Mouse (Mus musculus): ENCODE results near the gene Ppwd1. TPM values are rescaled to one million over a fixed set of nuclear protein-coding genes. Genes with fewer than 3 reads are reported as not detected.
"Not testable (repeated sequence)": the region's sequence is repeated elsewhere in the genome, so short reads cannot be mapped to it uniquely, and the experiment has no call there.

Gene Ppwd1
- 18.4 and 18.8 TPM in 2 replicates for polyA plus RNA-seq (2016; fragmentation: Nextera tagmentation; extraction: Ambion mirVana)

DNA sequence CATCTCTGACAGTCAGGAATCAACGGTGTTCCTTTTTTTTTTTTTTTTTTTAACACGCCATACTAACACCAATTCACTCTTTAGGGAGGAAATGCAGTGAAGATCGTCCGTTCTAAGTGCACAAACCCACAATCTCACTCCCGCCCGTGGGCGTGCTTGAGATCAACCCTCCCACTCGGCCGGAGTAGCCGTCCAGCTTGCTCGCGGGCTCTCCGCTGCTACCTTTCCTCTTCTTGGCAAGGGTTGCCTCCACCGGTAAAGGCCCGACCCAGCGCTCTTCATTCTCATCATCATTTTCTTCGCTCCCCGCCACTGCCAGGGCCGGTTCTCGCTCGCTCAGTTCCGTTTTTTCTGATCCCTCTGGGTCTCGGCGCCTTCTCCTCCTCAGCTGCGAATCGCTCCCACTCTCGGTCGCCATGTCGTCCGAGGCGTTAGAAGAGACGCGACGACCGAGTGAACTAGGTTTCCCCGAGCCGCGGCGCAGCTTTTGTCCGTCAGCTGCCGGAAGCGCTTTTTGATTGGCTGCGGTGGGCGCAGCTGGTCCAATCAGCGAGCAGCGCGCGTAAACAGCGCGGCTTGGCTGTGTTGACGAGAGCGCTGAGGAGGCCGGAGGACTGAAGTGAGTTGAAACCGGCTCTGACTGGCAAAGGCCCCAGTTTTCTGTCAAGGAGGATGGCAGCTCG lies at the start of gene Ppwd1, which contains the start of gene Cenpk:
Ppwd1 (minus strand) TSS at position 460 of the 683 bp plus-strand sequence.
Cenpk (plus strand) TSS at position 228 of the 683 bp plus-strand sequence.
- H3K27ac ChIP-seq: peak within 1 kb of the TSS; percentile 96
- ATAC-seq (ENCODE audit: insufficient number of reproducible peaks, insufficient read depth, low FRiP score, low TSS enrichment, low read depth): peak; percentile 98
- peaks cover 7% of the 10 kb centered on the region for H3K36me3 ChIP-seq
- H3K4me3 ChIP-seq (replicated peaks): peak within 1 kb of the TSS; percentile 75
- H3K4me2 ChIP-seq: peak within 1 kb of the TSS; percentile 71
- H3K4me1 ChIP-seq (replicated peaks): peaks cover 9% of the 10 kb centered on the region
- H3K9ac ChIP-seq (replicated peaks): peak within 1 kb of the TSS; percentile 83
- under 1% methylated on average over 55 of the region's 55 CpGs for WGBS
- no peaks in the 10 kb centered on the region for H3K27me3 ChIP-seq
- H3K9me3 ChIP-seq: no peaks in the 10 kb centered on the region

GRCm38 (mm10) chr13:104258997-104259396 lies 30.4 kb upstream of the Ppwd1 start:
- H3K9me3 ChIP-seq: peaks cover 3% of the 10 kb centered on the region; the same call in 1 of the 2 replicates
- H3K4me1 ChIP-seq (replicated peaks): no peaks in the 10 kb centered on the region
- H3K27me3 ChIP-seq: no peaks in the 10 kb centered on the region
- H3K36me3 ChIP-seq: no peaks in the 10 kb centered on the region
- H3K27ac ChIP-seq: no peak overlapping the region
- no peak for ATAC-seq (ENCODE audit: insufficient number of reproducible peaks, insufficient read depth, low FRiP score, low TSS enrichment, low read depth)
- H3K4me3 ChIP-seq (replicated peaks): no peak overlapping the region
- H3K4me2 ChIP-seq: no peak overlapping the region
- H3K9ac ChIP-seq (replicated peaks): no peak overlapping the region
- 94% methylated on average over 3 of the region's 3 CpGs for WGBS

DNA sequence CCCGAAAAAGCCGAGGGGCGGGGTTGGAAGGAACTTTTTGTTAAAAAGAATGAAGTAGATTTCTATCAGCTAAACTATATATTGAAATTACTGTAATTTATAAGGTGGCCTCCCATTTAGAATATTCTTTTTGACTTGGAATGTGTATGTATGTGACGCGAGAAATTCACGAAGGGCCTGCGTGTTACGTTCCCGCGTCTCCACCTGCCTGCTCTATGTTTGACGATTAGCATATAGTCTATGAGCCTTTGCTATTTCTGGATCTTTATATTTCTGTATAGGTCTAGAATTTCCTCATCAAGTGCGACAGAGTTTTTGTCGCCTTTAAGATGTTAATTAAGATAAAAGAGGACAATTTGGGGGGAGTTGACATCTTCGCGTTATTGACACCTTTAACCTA lies 538 bp upstream of the Ppwd1 start:
- Histone ChIP-seq H3K27me3 (no peaks in the 10 kb centered on the region), H3K4me3 (replicated peaks) (peak overlapping the region; percentile 75), H3K4me1 (replicated peaks) (peaks cover 9% of the 10 kb centered on the region), H3K27ac (peak overlapping the region; percentile 96), H3K9ac (replicated peaks) (peak overlapping the region; percentile 83), H3K4me2 (peak overlapping the region; percentile 71), H3K9me3 (no peaks in the 10 kb centered on the region), H3K36me3 (peaks cover 7% of the 10 kb centered on the region)
- 6% methylated on average over 15 of the region's 15 CpGs for WGBS
- peak; percentile 50; the same call in 1 of the 2 replicates for ATAC-seq (ENCODE audit: insufficient number of reproducible peaks, insufficient read depth, low FRiP score, low TSS enrichment, low read depth)

GRCm38 (mm10) chr13:104227478-104227877 lies 1.2 kb downstream of the Ppwd1 start:
- Histone ChIP-seq H3K9ac (replicated peaks) (peak overlapping the region; percentile 83), H3K27me3 (no peaks in the 10 kb centered on the region), H3K9me3 (no peaks in the 10 kb centered on the region), H3K4me3 (replicated peaks) (peak overlapping the region; percentile 75), H3K4me1 (replicated peaks) (peaks cover 9% of the 10 kb centered on the region), H3K27ac (no peak overlapping the region), H3K4me2 (peak overlapping the region; percentile 71), H3K36me3 (peaks cover 7% of the 10 kb centered on the region)
- ATAC-seq (ENCODE audit: insufficient number of reproducible peaks, insufficient read depth, low FRiP score, low TSS enrichment, low read depth): no peak
- 71% methylated on average over 3 of the region's 3 CpGs for WGBS

- ATAC-seq (ENCODE audit: insufficient number of reproducible peaks, insufficient read depth, low FRiP score, low TSS enrichment, low read depth): no peak
- Histone ChIP-seq H3K4me1 (replicated peaks) (no peaks in the 10 kb centered on the region), H3K27ac (no peak overlapping the region), H3K4me3 (replicated peaks) (no peak overlapping the region), H3K9me3 (no peaks in the 10 kb centered on the region), H3K27me3 (no peaks in the 10 kb centered on the region), H3K36me3 (peaks cover 48% of the 10 kb centered on the region), H3K9ac (replicated peaks) (no peak overlapping the region), H3K4me2 (no peak overlapping the region)
- 71% methylated on average over 1 of the region's 1 CpGs for WGBS
Measured at GRCm38 (mm10) chr13:104204313-104204712, 24.3 kb downstream of the Ppwd1 start.

- H3K4me3 ChIP-seq (replicated peaks); H3K27me3 ChIP-seq; H3K9me3 ChIP-seq; ATAC-seq (ENCODE audit: insufficient number of reproducible peaks, insufficient read depth, low FRiP score, low TSS enrichment, low read depth); H3K4me1 ChIP-seq (replicated peaks); H3K9ac ChIP-seq (replicated peaks); H3K4me2 ChIP-seq; H3K27ac ChIP-seq: not testable (repeated sequence)
- peaks cover 53% of the 10 kb centered on the region for H3K36me3 ChIP-seq
Measured at GRCm38 (mm10) chr13:104195891-104196290, 32.8 kb downstream of the Ppwd1 start.

GRCm38 (mm10) chr13:104187357-104187756 lies 41.3 kb downstream of the Ppwd1 start:
- no peak overlapping the region for H3K27ac ChIP-seq
- H3K27me3 ChIP-seq: no peaks in the 10 kb centered on the region
- no peaks in the 10 kb centered on the region for H3K4me1 ChIP-seq (replicated peaks)
- H3K36me3 ChIP-seq: peaks cover 59% of the 10 kb centered on the region
- no peak overlapping the region for H3K9ac ChIP-seq (replicated peaks)
- no peak overlapping the region for H3K4me2 ChIP-seq
- no peaks in the 10 kb centered on the region for H3K9me3 ChIP-seq
- 93% methylated on average over 4 of the region's 4 CpGs for WGBS
- no peak for ATAC-seq (ENCODE audit: insufficient number of reproducible peaks, insufficient read depth, low FRiP score, low TSS enrichment, low read depth)
- no peak overlapping the region for H3K4me3 ChIP-seq (replicated peaks)

DNA sequence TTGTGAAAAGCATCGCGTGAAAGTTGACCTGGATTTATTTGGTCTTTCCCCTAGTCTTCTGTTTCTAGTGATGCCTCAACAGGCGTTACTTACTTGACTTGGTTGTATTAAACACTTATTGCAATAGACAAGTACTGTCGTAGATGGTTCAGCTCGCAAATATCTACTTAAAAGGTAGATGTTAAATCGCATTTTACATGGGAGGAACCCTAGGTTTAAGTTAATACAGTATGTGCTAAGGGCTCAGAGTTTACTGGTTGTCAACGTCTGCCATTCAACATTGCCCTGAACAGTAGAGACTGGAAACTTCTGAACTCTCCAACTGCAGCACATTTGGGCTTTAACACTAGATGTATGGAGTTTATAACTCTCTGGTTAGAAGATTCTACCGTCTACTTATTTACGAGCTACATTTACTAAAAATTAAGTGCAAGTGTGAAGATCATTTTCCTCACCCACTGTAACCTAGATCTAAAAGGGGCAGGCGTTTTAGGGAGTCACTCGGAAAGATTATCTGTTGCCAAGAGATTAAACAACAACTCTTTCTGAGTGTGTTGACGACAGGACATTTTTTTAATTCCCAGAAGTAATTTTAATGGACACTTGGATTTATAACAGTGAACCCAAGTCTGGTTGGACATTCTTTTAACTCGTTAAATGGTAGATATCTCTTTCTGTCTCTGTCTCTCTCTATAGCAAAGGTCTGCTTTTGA lies 49.3 kb downstream of the Ppwd1 start:
- H3K36me3 ChIP-seq: peaks cover 30% of the 10 kb centered on the region
- no peaks in the 10 kb centered on the region for H3K9me3 ChIP-seq
- H3K4me2 ChIP-seq: peak overlapping the region; percentile 66
- no peaks in the 10 kb centered on the region for H3K27me3 ChIP-seq
- H3K27ac ChIP-seq: peak overlapping the region; percentile 83
- H3K9ac ChIP-seq (replicated peaks): peak overlapping the region; percentile 85
- H3K4me3 ChIP-seq (replicated peaks): peak overlapping the region; percentile 82
- no peak for ATAC-seq (ENCODE audit: insufficient number of reproducible peaks, insufficient read depth, low FRiP score, low TSS enrichment, low read depth)
- H3K4me1 ChIP-seq (replicated peaks): peaks cover 12% of the 10 kb centered on the region
- WGBS: 23% methylated on average over 13 of the region's 13 CpGs

DNA sequence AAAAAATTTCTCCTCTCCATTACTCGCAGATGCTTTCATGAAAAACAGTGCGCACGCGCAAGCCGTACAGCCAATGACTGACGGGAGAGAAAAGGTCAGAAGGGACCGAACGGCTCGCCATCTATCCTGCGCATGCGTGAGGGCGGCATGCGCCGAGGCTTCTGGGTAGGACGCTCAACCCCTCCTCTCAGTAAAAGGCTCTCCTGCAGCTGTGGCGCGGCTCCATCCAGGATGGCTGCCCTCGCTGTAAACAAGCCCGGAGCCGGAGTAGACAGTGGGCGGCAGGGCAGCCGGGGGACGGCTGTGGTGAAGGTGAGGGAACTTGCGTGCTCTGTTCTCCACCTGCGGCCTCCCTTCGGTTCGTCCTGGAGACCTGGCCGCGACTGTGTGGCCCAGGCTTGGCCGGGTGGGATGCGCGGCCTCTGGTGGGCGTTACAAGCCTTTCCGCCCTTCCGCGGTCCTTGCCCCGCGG lies 50.0 kb downstream of the Ppwd1 start, which contains the start of gene Trim23:
Trim23 (plus strand) TSS at position 148 of the 472 bp plus-strand sequence.
- ATAC-seq (ENCODE audit: insufficient number of reproducible peaks, insufficient read depth, low FRiP score, low TSS enrichment, low read depth): peak; percentile 99
- peaks cover 25% of the 10 kb centered on the region for H3K36me3 ChIP-seq
- H3K27me3 ChIP-seq: no peaks in the 10 kb centered on the region
- under 1% methylated on average over 38 of the region's 38 CpGs for WGBS
- H3K4me2 ChIP-seq: peak within 1 kb of the TSS; percentile 67
- H3K4me3 ChIP-seq (replicated peaks): peak within 1 kb of the TSS; percentile 82
- peak within 1 kb of the TSS; percentile 85 for H3K9ac ChIP-seq (replicated peaks)
- H3K4me1 ChIP-seq (replicated peaks): peaks cover 12% of the 10 kb centered on the region
- H3K9me3 ChIP-seq: no peaks in the 10 kb centered on the region
- peak within 1 kb of the TSS; percentile 84 for H3K27ac ChIP-seq

- Histone ChIP-seq H3K4me3 (replicated peaks) (peak within 1 kb of the TSS; percentile 82), H3K27ac (peak within 1 kb of the TSS; percentile 84), H3K4me2 (peak within 1 kb of the TSS; percentile 67), H3K27me3 (no peaks in the 10 kb centered on the region), H3K4me1 (replicated peaks) (peaks cover 12% of the 10 kb centered on the region), H3K9me3 (no peaks in the 10 kb centered on the region), H3K9ac (replicated peaks) (peak within 1 kb of the TSS; percentile 85), H3K36me3 (peaks cover 20% of the 10 kb centered on the region; the same call in 1 of the 2 replicates)
- under 1% methylated on average over 32 of the region's 32 CpGs for WGBS
- peak; percentile 91 for ATAC-seq (ENCODE audit: insufficient number of reproducible peaks, insufficient read depth, low FRiP score, low TSS enrichment, low read depth)
Measured at GRCm38 (mm10) chr13:104177796-104178649, 50.6 kb downstream of the Ppwd1 start, which contains the start of gene Trappc13. Gene Trappc13, minus strand, starts transcription at chr13:104178469.
